18 mouse cellular contexts compared by ENCODE assay signal in the genomic region with DNA sequence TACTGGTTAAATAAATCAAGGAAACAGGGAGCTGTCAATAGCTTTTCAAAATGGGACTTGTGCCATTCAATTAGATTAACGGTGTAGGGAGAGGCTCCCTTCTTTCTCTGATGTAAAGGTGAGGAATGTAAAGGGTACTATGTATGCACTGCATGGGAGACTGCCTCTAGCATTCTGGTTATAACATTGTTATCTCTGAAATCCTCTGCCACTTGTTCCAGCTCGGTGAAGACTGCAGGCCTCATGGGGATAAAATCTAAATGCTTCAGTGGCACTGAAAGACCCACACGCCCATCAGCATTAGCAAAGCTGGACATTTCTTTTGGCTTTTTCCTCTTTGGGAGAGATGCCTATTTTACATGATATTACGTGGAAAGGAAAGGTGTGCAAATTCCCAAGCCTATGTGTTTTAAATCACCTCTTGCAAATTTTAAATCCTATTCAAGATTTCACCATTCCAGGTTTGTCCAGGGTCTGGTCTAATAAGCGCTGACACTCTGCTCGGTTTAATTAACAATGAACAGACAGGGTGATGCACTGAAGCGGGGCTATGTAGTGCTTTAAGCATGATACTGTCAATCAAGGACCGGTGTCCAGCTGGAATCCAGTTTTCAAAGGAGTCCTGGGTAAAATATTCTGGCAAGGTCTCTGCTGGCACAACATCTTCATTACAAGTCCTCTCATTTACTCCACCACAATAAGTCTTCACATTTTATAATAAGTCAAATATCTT.
DNase-seq lines count a peak whose midpoint lies in the region; ATAC-seq lines count a peak whose summit lies in the region.
"Had no signal": no experiment of that assay in that cellular context is flagged by ENCODE, and none has a peak within 500 bp of the region (broad histone marks: within the 10 kb centered on the region; RNA-seq: fewer than 3 reads in every experiment).

No protein-coding gene starts in this region.

- no peaks in the 10 kb centered on the region for H3K4me1 ChIP-seq in neural tube, embryonic 12.5 days
- H3K4me1 ChIP-seq in hindbrain, embryonic 12.5 days: 0 out of 2 replicates have a peak, but pooled peaks cover 4% of the 10 kb centered on the region
- peaks cover 23% of the 10 kb centered on the region for H3K4me1 ChIP-seq in midbrain, embryonic 13.5 days (replicated peaks)
- H3K4me1 ChIP-seq: heart, embryonic 10.5 days; lung, embryonic 15.5 days had no signal

- no peaks in the 10 kb centered on the region for H3K27me3 ChIP-seq in neural tube, embryonic 12.5 days (replicated peaks)
- H3K27me3 ChIP-seq in hindbrain, embryonic 12.5 days: no peaks in the 10 kb centered on the region
- no peaks in the 10 kb centered on the region for H3K27me3 ChIP-seq in midbrain, embryonic 13.5 days
- H3K27me3 ChIP-seq: lung, embryonic 15.5 days had no signal

- DNase-seq in neural tube, embryonic 10.5 days (ENCODE audit: extremely low spot score, low spot score): no peak
- DNase-seq in liver: no peak
- no peak for DNase-seq in lung, postnatal 10 days
- DNase-seq: adrenal gland, adult 8-10 months; cerebellum, adult 9-10 months; gastrocnemius, postnatal 36 days; heart, postnatal 36 days; kidney, postnatal 25 days; layer of hippocampus, adult 9-11 months had no signal

- 63% methylated on average over 8 of the region's 8 CpGs for WGBS in neural tube, embryonic 12.5 days
- WGBS in hindbrain, embryonic 12.5 days: 41% methylated on average over 8 of the region's 8 CpGs
- WGBS in midbrain, embryonic 13.5 days: 9% methylated on average over 8 of the region's 8 CpGs

- no peak overlapping the region for H3K27ac ChIP-seq in neural tube, embryonic 12.5 days
- peak overlapping the region; percentile 41; the same call in 1 of the 2 replicates for H3K27ac ChIP-seq in hindbrain, embryonic 12.5 days
- peak overlapping the region; percentile 72 for H3K27ac ChIP-seq in midbrain, embryonic 13.5 days
- H3K27ac ChIP-seq: heart, embryonic 10.5 days; lung, embryonic 15.5 days had no signal

- H3K9ac ChIP-seq in neural tube, embryonic 12.5 days: no peak overlapping the region
- H3K9ac ChIP-seq in hindbrain, embryonic 12.5 days: no peak overlapping the region
- no peak overlapping the region for H3K9ac ChIP-seq in midbrain, embryonic 13.5 days (replicated peaks)
- H3K9ac ChIP-seq: lung, embryonic 15.5 days had no signal

- H3K9me3 ChIP-seq in neural tube, embryonic 12.5 days: no peaks in the 10 kb centered on the region
- no peaks in the 10 kb centered on the region for H3K9me3 ChIP-seq in hindbrain, embryonic 12.5 days (replicated peaks)
- no peaks in the 10 kb centered on the region for H3K9me3 ChIP-seq in midbrain, embryonic 13.5 days
- H3K9me3 ChIP-seq: heart, embryonic 10.5 days; lung, embryonic 15.5 days had no signal

- H3K4me3 ChIP-seq in neural tube, embryonic 12.5 days: no peak overlapping the region
- no peak overlapping the region for H3K4me3 ChIP-seq in hindbrain, embryonic 12.5 days
- no peak overlapping the region for H3K4me3 ChIP-seq in midbrain, embryonic 13.5 days (replicated peaks)
- H3K4me3 ChIP-seq: heart, embryonic 10.5 days; lung, embryonic 15.5 days had no signal

- ATAC-seq in neural tube, embryonic 12.5 days (ENCODE audit: low FRiP score, low read depth): 0 out of 2 replicates have a peak, but pooled peaks have one; percentile 45
- ATAC-seq in hindbrain, embryonic 12.5 days (ENCODE audit: low FRiP score): peak; percentile 90
- ATAC-seq in midbrain, embryonic 13.5 days: peak; percentile 90
- ATAC-seq in erythroblast, adult 5-6 weeks (replicated peaks; ENCODE audit: low FRiP score, poor library complexity, severe bottlenecking): no peak
- ATAC-seq: CD4-positive, CD25-positive, alpha-beta regulatory T cell, adult 4 months; intestine, postnatal 0 days had no signal

- no peak overlapping the region for H3K4me2 ChIP-seq in neural tube, embryonic 12.5 days (replicated peaks)
- no peak overlapping the region for H3K4me2 ChIP-seq in hindbrain, embryonic 12.5 days (replicated peaks)
- no peak overlapping the region for H3K4me2 ChIP-seq in midbrain, embryonic 13.5 days (replicated peaks)
- H3K4me2 ChIP-seq: liver, embryonic 11.5 days; lung, embryonic 15.5 days had no signal

- no peaks in the 10 kb centered on the region for H3K36me3 ChIP-seq in neural tube, embryonic 12.5 days
- no peaks in the 10 kb centered on the region for H3K36me3 ChIP-seq in hindbrain, embryonic 12.5 days
- H3K36me3 ChIP-seq in midbrain, embryonic 13.5 days: no peaks in the 10 kb centered on the region
- H3K36me3 ChIP-seq: heart, embryonic 10.5 days; lung, embryonic 15.5 days had no signal
